Mouse (Mus musculus) heart, postnatal 0 days (tissue): Measurements from ENCODE around the gene Slf2.

Source experiments
- CTCF ChIP-seq: IDR thresholded peaks from 2 replicates; pipeline ENCODE4 v1.5.1; 2016; ENCODE audit warnings: antibody characterized with exemption, control low read depth, low read depth
- EP300 ChIP-seq: IDR thresholded peaks from 2 replicates; pipeline ENCODE4 v1.6.1; 2016; ENCODE audit warnings: antibody characterized with exemption, low read depth

DNA sequence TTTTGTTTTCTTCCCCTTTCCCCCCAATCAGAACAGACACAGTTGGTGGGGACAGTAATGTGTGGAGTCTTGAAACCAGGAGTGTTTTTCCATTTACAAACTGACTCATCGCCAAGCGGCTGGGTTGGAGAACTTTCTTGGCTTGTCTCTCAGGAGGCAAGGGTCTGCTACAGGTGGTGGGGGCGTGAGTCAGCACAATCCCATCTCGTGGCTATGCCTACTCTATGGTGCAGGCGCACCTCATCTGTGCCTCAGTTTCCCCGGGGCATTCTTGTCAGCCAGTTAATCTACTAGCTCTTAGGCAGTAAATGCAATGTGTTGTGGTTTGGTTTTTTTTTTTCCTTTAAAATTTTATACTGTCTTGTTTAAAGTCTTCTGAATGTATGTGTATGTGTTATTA, 52.4 kb downstream of the Slf2 start:
- TF ChIP-seq EP300 (no peak), CTCF (no peak)
